Mouse (Mus musculus) midbrain, postnatal 0 days (tissue): Measurements from ENCODE around the gene Adgrl2. TPM values are rescaled to one million over a fixed set of nuclear protein-coding genes. Genes with fewer than 3 reads are reported as not detected.
A peak's percentile ranks its signal among the peaks of the same experiment; 100 is the strongest.

ENCODE experiments used
- ATAC-seq: fragments of 200-750 bp; cut with Nextera tagmentation; 2 replicates; pipeline ENCODE4 v1.8.0; 2017; ENCODE audit warnings: moderate number of reproducible peaks, mild to moderate bottlenecking, moderate TSS enrichment, moderate library complexity; ENCODE audit not compliant: low FRiP score
- DNase-seq: peaks from one replicate; pipeline ENCODE4 v3.0.0-alpha.2; 2015; ENCODE audit warnings: low spot score
- H3K27ac ChIP-seq: fragments of 300-500 bp; sonication (generic); 2 replicates; pipeline ENCODE4 v1.5.1; 2014; ENCODE audit warnings: low read depth, mild to moderate bottlenecking, low read length, mixed read lengths
- H3K27me3 ChIP-seq: fragments of 300-500 bp; sonication (generic); 2 replicates; pipeline ENCODE4 v1.6.1; 2014; ENCODE audit warnings: low read length, control low read depth, mixed read lengths; ENCODE audit not compliant: insufficient read depth
- H3K36me3 ChIP-seq: fragments of 300-500 bp; sonication (generic); 2 replicates; pipeline ENCODE4 v1.6.1; 2014; ENCODE audit warnings: low read length, control low read depth, mixed read lengths; ENCODE audit not compliant: insufficient read depth
- H3K4me1 ChIP-seq: fragments of 300-500 bp; sonication (generic); 2 replicates; pipeline ENCODE4 v1.6.1; 2014; ENCODE audit warnings: mild to moderate bottlenecking, control low read depth, antibody characterized with exemption, low read length, mixed read lengths; ENCODE audit not compliant: insufficient read depth
- H3K4me2 ChIP-seq: fragments of 300-500 bp; sonication (generic); 2 replicates; pipeline ENCODE4 v1.6.1; 2014; ENCODE audit warnings: low read depth, mild to moderate bottlenecking, low read length, mixed read lengths; ENCODE audit not compliant: poor library complexity, severe bottlenecking
- H3K4me3 ChIP-seq: fragments of 300-500 bp; sonication (generic); 2 replicates; pipeline ENCODE4 v1.5.1; 2014; ENCODE audit warnings: low read depth, mild to moderate bottlenecking, low read length, moderate library complexity
- H3K9ac ChIP-seq: fragments of 300-500 bp; sonication (generic); replicated peaks from 2 replicates; pipeline ENCODE4 v1.6.1; 2014; ENCODE audit warnings: mild to moderate bottlenecking, low read length, moderate library complexity, mixed read lengths; ENCODE audit not compliant: poor library complexity, severe bottlenecking
- H3K9me3 ChIP-seq: fragments of 300-500 bp; sonication (generic); 2 replicates; pipeline ENCODE4 v1.6.1; 2016; ENCODE audit warnings: low read length, control low read depth
- CTCF ChIP-seq: IDR thresholded peaks from 2 replicates; pipeline ENCODE4 v1.5.1; 2016; ENCODE audit warnings: antibody characterized with exemption, mild to moderate bottlenecking
- WGBS: fragments of 180-500 bp; shearing (Covaris S2); extraction: QIAGEN DNeasy Blood & Tissue Kit; methylation state at CpG from one replicate; pipeline ENCODE4 v1.1.7; 2014; 5-methylcytosine and 5-hydroxymethylcytosine counted together
- polyA plus RNA-seq: library from polyadenylated mRNA; unstranded; fragments of >200 nt; fragmentation: Nextera tagmentation; extraction: Ambion mirVana; gene quantifications from 2 replicates; pipeline ENCODE4 v1.2.1, GENCODE M21; 2015
- total RNA-seq: library from RNA; depleted of rRNA; stranded (reverse); fragments of >200 nt; gene quantifications from 2 replicates; pipeline ENCODE4 v1.2.3, GENCODE M21; 2014

The Adgrl2 gene
- total and polyA plus RNA-seq, 2 experiments from 2014 or later, result 92.9 to 102 TPM

DNA sequence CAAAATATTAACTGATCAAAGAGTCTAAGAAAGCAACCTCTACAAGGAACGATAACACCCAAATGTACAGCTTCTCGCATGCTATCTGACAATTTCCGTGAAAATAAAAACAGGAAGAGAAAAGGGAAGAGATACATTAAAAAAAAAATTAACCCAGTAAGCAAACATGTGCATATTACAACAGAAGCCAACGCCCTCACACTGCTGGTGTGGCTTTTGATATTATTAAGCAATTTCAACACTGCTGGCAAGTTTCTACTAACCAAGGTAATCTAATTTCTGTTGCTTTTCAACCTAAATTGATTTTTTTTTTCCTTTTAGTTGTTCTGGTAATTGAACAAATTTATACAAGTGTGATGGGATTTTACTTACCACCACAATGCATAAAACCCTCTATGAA is 8.0 kb downstream of the Adgrl2 start:
- Histone ChIP-seq H3K9me3 (no peaks in the 10 kb centered on the region), H3K4me1 (no peaks in the 10 kb centered on the region), H3K4me3 (no peak overlapping the region), H3K36me3 (no peaks in the 10 kb centered on the region), H3K4me2 (no peak overlapping the region), H3K9ac (no peak overlapping the region), H3K27ac (no peak overlapping the region), H3K27me3 (no peaks in the 10 kb centered on the region)
- no peak for TF ChIP-seq CTCF
- DNase-seq (no peak), ATAC-seq (no peak)
- WGBS, result 86% methylated on average over 4 of the region's 4 CpGs

DNA sequence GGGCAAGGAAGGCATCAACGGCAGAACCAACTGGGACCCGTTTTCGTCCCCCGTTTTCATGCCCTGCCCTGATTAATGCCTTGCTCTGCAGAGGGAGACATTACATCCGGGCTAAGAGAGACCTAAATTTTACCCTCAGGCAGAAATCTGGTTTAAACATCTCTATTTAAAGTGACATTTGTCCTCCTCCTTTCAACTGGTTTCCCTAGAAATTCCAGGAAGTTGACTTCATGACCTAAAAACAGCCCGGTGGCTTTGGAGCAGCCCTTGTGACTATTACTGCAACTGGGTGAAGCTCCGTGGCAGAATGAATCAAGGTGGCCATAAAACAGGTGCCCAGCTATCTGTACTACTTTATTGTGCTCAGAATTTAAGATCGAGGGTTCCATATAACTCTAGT is 8.6 kb downstream of the Adgrl2 start:
- no peaks in the 10 kb centered on the region for H3K9me3 ChIP-seq
- TF ChIP-seq CTCF, result no peak
- no peaks in the 10 kb centered on the region for H3K36me3 ChIP-seq
- H3K27me3 ChIP-seq, result no peaks in the 10 kb centered on the region
- H3K27ac ChIP-seq, result 0 out of 2 replicates have a peak overlapping the region, but pooled peaks have one; percentile 18
- ATAC-seq (no peak), DNase-seq (no peak)
- H3K4me3 ChIP-seq, result no peak overlapping the region
- H3K4me1 ChIP-seq, result no peaks in the 10 kb centered on the region
- WGBS, result 69% methylated on average over 8 of the region's 8 CpGs
- 0 out of 2 replicates have a peak overlapping the region, but pooled peaks have one; percentile 9 for H3K4me2 ChIP-seq
- 0 out of 2 replicates have a peak overlapping the region, but pooled peaks have one; percentile 19 for H3K9ac ChIP-seq

DNA sequence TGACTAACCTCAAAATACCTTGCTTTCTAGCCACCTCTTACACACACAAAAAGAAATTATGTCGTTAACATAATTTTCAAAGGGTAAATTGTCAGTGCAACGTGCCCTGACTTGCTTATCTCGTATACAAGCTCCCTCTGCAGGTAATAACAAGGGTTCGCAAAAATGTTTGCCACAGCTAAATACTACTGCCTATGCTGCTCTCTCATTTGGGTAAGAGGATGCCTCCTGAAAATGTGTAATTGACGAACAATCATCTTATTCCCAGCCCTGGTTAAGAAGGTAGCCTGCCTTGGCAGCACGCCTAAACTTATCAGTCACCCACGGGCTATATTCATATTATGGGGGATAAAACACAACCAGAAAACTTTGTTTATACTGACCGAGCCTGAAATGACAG is 11.8 kb downstream of the Adgrl2 start:
- Histone ChIP-seq H3K9me3 (no peaks in the 10 kb centered on the region), H3K36me3 (no peaks in the 10 kb centered on the region), H3K27me3 (no peaks in the 10 kb centered on the region), H3K27ac (no peak overlapping the region), H3K4me1 (no peaks in the 10 kb centered on the region), H3K4me2 (no peak overlapping the region), H3K4me3 (no peak overlapping the region), H3K9ac (no peak overlapping the region; the same call in 1 of the 2 replicates)
- 40% methylated on average over 8 of the region's 8 CpGs for WGBS
- DNase-seq (peak; percentile 81), ATAC-seq (no peak)
- peak; percentile 76 for TF ChIP-seq CTCF

DNA sequence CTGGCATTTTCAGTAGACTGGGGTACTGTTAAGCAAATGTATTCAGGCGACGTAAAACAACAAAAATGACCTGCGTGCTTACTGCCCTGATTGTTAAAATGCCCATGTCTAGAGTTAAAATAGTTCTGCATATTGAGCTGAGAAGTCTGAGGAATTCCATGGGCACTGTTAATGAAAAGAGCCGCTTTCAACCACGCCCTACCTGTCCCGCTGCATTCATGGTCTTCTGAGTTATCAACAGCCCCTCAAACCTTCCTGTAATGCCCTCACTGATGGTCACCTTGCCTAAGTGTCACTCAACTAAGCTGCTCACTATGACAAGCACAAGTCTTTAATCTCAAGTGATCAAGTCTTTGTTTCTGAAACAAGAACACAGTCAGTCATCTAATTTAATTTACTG is 12.5 kb downstream of the Adgrl2 start:
- ATAC-seq, result no peak
- H3K27ac ChIP-seq, result no peak overlapping the region
- peak overlapping the region; percentile 75 for H3K4me2 ChIP-seq
- peak overlapping the region; percentile 40 for H3K4me3 ChIP-seq
- H3K27me3 ChIP-seq, result no peaks in the 10 kb centered on the region
- no peak for TF ChIP-seq CTCF
- WGBS, result 52% methylated on average over 6 of the region's 6 CpGs
- no peaks in the 10 kb centered on the region for H3K36me3 ChIP-seq
- H3K9ac ChIP-seq, result peak overlapping the region; percentile 44; the same call in 1 of the 2 replicates
- DNase-seq, result no peak
- H3K4me1 ChIP-seq, result no peaks in the 10 kb centered on the region
- no peaks in the 10 kb centered on the region for H3K9me3 ChIP-seq

DNA sequence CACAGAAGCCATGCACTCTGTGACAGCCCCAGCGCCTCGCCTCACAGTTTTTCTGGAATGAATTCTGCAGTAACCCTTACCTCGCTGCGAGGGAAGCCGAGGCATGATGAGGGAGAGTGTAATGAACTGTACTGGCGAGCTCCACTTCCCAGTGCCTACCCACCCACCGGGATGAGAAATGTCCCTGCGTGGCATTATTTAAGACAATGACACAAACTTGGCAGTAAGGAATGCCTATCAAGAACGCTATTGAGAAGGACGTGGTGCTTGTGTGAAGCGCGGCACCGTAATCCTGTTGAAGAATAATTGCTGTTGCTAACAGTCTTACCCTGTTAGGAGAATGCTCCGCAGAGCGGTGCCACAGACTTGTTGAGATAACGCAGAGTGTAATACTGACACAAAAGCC is 13.2 kb downstream of the Adgrl2 start:
- H3K4me1 ChIP-seq, result no peaks in the 10 kb centered on the region
- H3K4me3 ChIP-seq, result peak overlapping the region; percentile 40
- H3K9ac ChIP-seq, result peak overlapping the region; percentile 44
- DNase-seq (peak; percentile 69), ATAC-seq (peak; percentile 56; the same call in 1 of the 2 replicates)
- H3K27me3 ChIP-seq, result no peaks in the 10 kb centered on the region
- peak overlapping the region; percentile 57 for H3K27ac ChIP-seq
- 5% methylated on average over 16 of the region's 16 CpGs for WGBS
- peak overlapping the region; percentile 75 for H3K4me2 ChIP-seq
- no peaks in the 10 kb centered on the region for H3K9me3 ChIP-seq
- TF ChIP-seq CTCF, result no peak
- H3K36me3 ChIP-seq, result no peaks in the 10 kb centered on the region

DNA sequence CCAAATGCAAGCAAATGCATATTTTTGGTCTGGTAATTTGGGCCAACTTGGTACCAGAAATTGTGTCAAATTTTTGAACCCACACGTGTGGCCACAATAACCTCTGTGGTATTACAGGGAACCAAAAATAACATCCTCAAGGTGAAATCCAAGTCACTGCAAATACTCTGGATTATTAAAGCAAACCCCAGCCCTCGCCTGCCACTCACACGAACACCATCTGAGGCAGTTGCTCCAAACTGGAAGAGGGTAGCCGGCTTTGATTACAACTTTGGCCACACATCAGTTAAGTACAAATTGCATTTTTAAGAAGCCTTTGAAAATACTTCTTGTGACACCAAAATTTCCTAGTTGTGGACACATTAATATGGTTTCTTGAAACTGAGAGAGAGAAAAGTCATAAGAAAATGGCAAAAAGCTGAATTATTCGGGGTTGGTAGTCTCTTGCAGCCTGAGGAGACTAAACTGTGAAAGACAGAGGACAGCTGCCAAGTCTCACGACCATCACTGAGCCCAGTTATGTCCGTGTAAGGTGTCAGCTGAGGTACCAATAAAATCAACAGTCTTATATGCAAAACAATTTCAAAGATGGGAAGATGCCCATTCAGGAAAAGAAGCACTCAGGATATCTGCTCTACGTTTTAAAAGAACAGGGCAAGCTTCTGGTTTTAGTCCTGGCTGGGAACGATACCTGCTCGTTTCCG is 18.3 kb downstream of the Adgrl2 start:
- Histone ChIP-seq H3K4me3 (no peak overlapping the region), H3K4me2 (no peak overlapping the region), H3K9me3 (no peaks in the 10 kb centered on the region), H3K27ac (no peak overlapping the region), H3K27me3 (no peaks in the 10 kb centered on the region), H3K9ac (no peak overlapping the region), H3K36me3 (no peaks in the 10 kb centered on the region), H3K4me1 (no peaks in the 10 kb centered on the region)
- no peak for ATAC-seq
- 83% methylated on average over 11 of the region's 11 CpGs for WGBS
- DNase-seq, result no peak
- TF ChIP-seq CTCF, result no peak
